Mouse (Mus musculus): ENCODE results near the gene Pde1a. TPM values are rescaled to one million over a fixed set of nuclear protein-coding genes. Genes with fewer than 3 reads are reported as not detected.
A peak's percentile ranks its signal among the peaks of the same experiment; 100 is the strongest.

Pde1a gene
- polyA plus RNA-seq, 1 experiment from 2014 or later, result 0.46 TPM

DNA sequence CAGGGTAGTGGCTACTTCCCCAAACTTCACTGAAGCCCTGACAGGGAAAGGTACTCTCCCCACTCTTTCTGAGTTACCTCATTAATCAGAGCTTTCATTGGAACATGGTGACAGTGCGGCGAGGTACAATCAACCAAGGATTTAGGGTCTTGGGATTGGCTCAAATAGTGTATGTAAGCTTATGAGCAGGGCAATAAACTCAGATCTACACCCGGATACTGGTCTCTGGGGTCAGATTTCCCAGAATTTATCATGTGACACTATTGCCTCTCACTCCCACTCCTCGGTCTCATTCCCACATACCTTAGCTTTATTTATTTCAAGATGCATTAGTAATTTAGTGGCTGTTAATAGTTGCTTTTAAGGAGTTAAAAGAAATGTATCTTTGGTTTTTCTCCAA is 303.4 kb downstream of the Pde1a start:
- H3K27ac ChIP-seq (replicated peaks), result no peak overlapping the region
- no peaks in the 10 kb centered on the region for H3K9me3 ChIP-seq (replicated peaks)
- no peaks in the 10 kb centered on the region for H3K4me1 ChIP-seq
- no peaks in the 10 kb centered on the region for H3K36me3 ChIP-seq
- H3K4me3 ChIP-seq, result no peak overlapping the region
- no peaks in the 10 kb centered on the region for H3K27me3 ChIP-seq (ENCODE audit: low read depth, poor library complexity, severe bottlenecking)
- 83% methylated on average over 4 of the region's 4 CpGs for WGBS
- DNase-seq (ENCODE audit: low spot score), result no peak

DNA sequence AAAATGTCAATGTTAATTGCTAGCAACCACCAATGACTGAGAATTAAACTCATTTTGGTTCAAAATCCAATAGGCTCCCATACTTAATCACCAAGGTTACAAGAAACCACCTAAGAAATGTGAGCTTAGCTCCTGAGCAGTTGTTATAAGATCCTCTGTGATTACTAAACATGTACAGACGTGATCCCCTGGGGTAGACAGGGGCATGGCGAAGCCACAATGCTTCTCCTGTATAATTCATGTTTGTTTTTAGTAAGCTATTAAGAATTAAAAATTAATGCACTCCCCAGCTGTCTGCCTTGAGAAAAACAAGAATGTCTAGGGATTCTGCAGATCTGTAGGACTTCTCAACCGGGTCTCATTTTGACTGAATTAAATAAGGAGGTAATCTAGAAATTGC is 309.7 kb downstream of the Pde1a start:
- H3K27me3 ChIP-seq (ENCODE audit: low read depth, poor library complexity, severe bottlenecking), result no peaks in the 10 kb centered on the region
- no peak overlapping the region for H3K4me3 ChIP-seq
- H3K4me1 ChIP-seq, result no peaks in the 10 kb centered on the region
- no peak for DNase-seq (ENCODE audit: low spot score)
- no peaks in the 10 kb centered on the region for H3K36me3 ChIP-seq
- H3K9me3 ChIP-seq (replicated peaks), result no peaks in the 10 kb centered on the region
- no peak overlapping the region for H3K27ac ChIP-seq (replicated peaks)
- 78% methylated on average over 3 of the region's 3 CpGs for WGBS

DNA sequence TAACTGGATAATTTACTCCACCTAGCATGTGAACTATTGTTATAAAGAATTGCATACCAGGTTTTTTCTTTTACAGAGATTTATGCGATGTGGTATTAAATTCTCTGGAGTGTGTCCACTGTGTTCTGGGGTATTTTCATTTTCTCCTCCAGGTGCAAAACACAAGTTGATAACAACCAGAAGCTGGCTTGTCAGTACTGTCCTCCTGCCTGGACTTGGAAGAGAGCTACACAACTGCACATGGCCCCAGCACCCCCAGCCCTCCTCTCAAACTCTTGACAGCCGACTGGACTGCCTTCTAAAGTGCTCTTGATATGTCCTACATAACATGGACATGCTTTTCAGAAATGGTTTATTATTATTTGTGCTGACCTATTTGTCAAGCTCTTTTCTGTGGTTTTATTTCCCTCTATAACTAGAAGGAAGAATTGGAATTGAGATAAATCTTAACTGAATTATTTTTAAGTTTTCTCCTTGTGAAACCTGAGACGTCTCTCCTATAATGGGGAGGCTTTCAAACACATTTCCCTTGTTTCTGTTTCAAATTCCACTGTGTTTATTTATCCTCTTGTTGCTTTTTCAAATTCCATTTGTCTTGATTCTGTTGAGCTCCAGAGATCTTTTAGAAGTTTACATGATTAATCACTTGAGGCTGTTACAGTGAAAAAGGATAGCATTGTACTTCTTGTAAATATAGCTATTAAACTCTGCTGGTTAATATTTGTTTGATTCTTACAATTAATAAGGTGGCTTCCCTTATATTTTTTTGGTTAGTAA is 313.4 kb downstream of the Pde1a start:
- Histone ChIP-seq H3K27me3 (ENCODE audit: low read depth, poor library complexity, severe bottlenecking) (no peaks in the 10 kb centered on the region), H3K27ac (replicated peaks) (no peak overlapping the region), H3K4me1 (no peaks in the 10 kb centered on the region), H3K36me3 (no peaks in the 10 kb centered on the region), H3K9me3 (replicated peaks) (no peaks in the 10 kb centered on the region), H3K4me3 (no peak overlapping the region)
- no peak for DNase-seq (ENCODE audit: low spot score)
- WGBS, result 66% methylated on average over 3 of the region's 3 CpGs

DNA sequence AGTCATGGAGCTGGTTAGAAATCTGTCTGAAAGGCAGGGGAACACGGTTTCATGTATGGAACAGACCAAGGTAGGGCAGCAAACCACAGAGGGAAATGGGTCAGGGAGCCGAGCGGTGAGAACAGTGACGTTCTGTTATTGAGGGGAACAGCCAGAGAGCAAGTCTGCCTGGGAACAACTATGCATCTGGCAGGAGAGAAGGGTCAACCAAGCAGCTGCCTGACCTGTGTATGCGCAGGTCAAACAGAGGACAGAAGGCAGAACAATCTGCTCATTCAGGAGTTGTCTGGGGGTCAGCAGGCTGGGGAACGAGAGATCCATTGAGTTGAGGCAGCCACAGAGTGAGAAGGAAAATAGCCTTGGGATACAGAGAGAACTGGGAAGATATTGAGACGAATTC is 330.6 kb downstream of the Pde1a start:
- no peak overlapping the region for H3K4me3 ChIP-seq
- peaks cover 31% of the 10 kb centered on the region for H3K4me1 ChIP-seq
- no peaks in the 10 kb centered on the region for H3K9me3 ChIP-seq (replicated peaks)
- no peaks in the 10 kb centered on the region for H3K27me3 ChIP-seq (ENCODE audit: low read depth, poor library complexity, severe bottlenecking)
- no peaks in the 10 kb centered on the region for H3K36me3 ChIP-seq
- 0 out of 2 replicates have a peak overlapping the region, but pooled peaks have one; percentile 42 for H3K27ac ChIP-seq (replicated peaks)
- 33% methylated on average over 7 of the region's 7 CpGs for WGBS
- peak; percentile 67 for DNase-seq (ENCODE audit: low spot score)

DNA sequence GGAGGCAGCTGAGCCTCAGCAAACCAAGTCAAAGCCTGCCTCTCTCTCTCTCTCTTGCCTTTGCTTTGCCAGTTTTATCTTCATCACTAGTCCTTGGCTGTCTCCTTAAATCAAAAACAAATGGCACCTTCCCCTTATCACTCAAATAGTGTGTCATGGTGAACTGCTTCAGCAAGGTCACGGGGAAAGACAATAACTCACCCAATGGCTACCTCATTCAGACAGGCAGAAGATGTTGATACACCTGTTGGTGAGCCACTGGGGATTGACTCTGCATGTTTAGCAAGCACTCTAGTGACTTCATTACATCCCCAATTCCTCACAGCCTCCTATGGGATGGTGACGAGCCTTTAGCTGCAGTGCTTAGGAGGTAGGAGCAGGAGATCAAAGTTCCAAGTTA is 331.8 kb downstream of the Pde1a start:
- no peaks in the 10 kb centered on the region for H3K36me3 ChIP-seq
- H3K27me3 ChIP-seq (ENCODE audit: low read depth, poor library complexity, severe bottlenecking), result no peaks in the 10 kb centered on the region
- no peaks in the 10 kb centered on the region for H3K9me3 ChIP-seq (replicated peaks)
- H3K27ac ChIP-seq (replicated peaks), result peak overlapping the region; percentile 49; the same call in 1 of the 2 replicates
- 68% methylated on average over 2 of the region's 2 CpGs for WGBS
- peaks cover 31% of the 10 kb centered on the region for H3K4me1 ChIP-seq
- no peak overlapping the region for H3K4me3 ChIP-seq
- no peak for DNase-seq (ENCODE audit: low spot score)

DNA sequence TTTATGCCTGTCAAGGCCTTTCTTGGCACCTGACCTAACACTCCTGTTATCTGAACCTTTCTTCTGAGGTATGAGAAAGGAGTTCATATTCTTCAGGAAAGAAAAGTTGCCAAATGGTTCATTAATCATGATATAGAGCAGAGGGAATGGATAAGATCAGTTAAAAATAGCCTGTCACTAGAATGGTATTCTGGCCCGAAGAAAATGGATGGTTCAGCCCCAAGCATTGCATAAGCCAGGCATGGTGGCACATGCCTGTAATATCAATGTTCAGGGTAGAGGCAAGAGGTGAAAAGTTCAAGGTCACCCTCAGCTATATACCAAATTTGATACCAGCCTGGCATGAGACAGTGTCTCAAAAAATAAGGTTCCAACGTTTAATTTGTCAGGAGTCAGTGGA is 336.1 kb downstream of the Pde1a start:
- no peak overlapping the region for H3K4me3 ChIP-seq
- H3K27ac ChIP-seq (replicated peaks), result no peak overlapping the region
- 96% methylated on average over 2 of the region's 2 CpGs for WGBS
- peaks cover 7% of the 10 kb centered on the region; the same call in 1 of the 2 replicates for H3K4me1 ChIP-seq
- H3K36me3 ChIP-seq, result no peaks in the 10 kb centered on the region
- H3K27me3 ChIP-seq (ENCODE audit: low read depth, poor library complexity, severe bottlenecking), result no peaks in the 10 kb centered on the region
- no peaks in the 10 kb centered on the region for H3K9me3 ChIP-seq (replicated peaks)
- DNase-seq (ENCODE audit: low spot score), result no peak

DNA sequence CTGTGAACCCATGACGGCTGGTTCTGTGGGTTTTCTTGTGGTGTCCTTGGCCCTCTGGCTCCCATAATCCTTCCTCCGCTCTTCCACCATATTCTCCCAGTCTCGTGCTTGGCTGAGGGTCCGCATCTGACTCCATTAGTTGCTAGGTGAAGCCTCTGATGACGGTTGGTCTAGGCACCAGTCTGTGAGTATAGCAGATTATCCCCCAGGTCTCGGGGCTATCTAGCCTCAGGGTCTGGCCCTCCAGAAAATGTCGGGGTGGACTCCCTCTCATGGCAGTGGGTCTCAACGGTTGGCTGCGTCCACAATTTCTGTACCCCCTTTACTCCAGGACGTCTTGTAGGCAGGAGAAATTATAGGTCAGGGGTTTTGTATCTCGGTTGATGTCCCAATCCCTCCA is 342.8 kb downstream of the Pde1a start:
- no peaks in the 10 kb centered on the region for H3K27me3 ChIP-seq (ENCODE audit: low read depth, poor library complexity, severe bottlenecking)
- no peaks in the 10 kb centered on the region for H3K36me3 ChIP-seq
- 90% methylated on average over 11 of the region's 11 CpGs for WGBS
- H3K27ac ChIP-seq (replicated peaks), result no peak overlapping the region
- no peak overlapping the region for H3K4me3 ChIP-seq
- no peaks in the 10 kb centered on the region for H3K4me1 ChIP-seq
- H3K9me3 ChIP-seq (replicated peaks), result no peaks in the 10 kb centered on the region
- no peak for DNase-seq (ENCODE audit: low spot score)

DNA sequence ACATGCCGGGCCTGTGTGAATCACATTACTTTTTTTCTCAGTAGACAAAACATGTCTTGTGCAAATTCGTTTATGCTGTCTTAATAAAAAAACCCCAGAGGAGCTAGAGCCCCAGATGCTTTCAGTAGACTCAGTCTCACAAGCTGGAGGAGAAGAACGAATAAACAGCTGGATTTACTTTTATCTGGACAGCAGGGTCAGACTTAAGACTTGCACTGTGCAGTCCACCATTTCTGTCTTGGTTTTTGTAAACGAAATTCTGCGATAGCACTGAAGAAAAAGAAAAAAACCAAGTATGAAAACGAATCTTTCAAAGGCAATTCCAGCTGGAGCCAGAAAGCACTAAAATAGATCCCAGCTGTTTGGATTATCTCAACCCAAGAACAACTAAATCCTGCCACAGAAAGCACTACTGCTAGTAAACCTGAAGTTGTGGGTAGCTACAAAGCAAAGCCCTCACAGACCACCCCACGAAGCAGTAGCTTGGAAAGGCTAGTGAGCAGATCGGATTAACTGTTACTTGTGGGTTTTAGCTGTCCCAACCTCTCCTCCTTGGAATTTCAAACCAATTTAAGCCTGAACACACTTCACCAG is 343.6 kb downstream of the Pde1a start:
- Histone ChIP-seq H3K36me3 (no peaks in the 10 kb centered on the region), H3K4me1 (no peaks in the 10 kb centered on the region), H3K4me3 (no peak overlapping the region), H3K9me3 (replicated peaks) (no peaks in the 10 kb centered on the region), H3K27me3 (ENCODE audit: low read depth, poor library complexity, severe bottlenecking) (no peaks in the 10 kb centered on the region), H3K27ac (replicated peaks) (no peak overlapping the region)
- no peak for DNase-seq (ENCODE audit: low spot score)
- 64% methylated on average over 8 of the region's 8 CpGs for WGBS

Other genes with a start within 250 kb of the Pde1a start
- not detected in 2 replicates for gene Prdx6b, start 163.0 kb upstream of the Pde1a start, polyA plus RNA-seq (2016; fragmentation: Nextera tagmentation; extraction: Ambion mirVana)
- 86.4 and 87.8 TPM in 2 replicates for gene Dnajc10, start 186.0 kb upstream of the Pde1a start, polyA plus RNA-seq (2016; fragmentation: Nextera tagmentation; extraction: Ambion mirVana)